Mouse (Mus musculus) lung, postnatal 0 days (tissue): ENCODE measurements around the gene Cnot2.

Experiments used
- CTCF ChIP-seq: IDR thresholded peaks from 2 replicates; pipeline ENCODE4 v1.5.1; 2016; ENCODE audit warnings: antibody characterized with exemption, mild to moderate bottlenecking
- EP300 ChIP-seq: IDR thresholded peaks from 2 replicates; pipeline ENCODE4 v1.6.1; 2016; ENCODE audit warnings: antibody characterized with exemption, mild to moderate bottlenecking, control low read depth

GRCm38 (mm10) chr10:116543061-116543460 is 38.2 kb downstream of the Cnot2 start:
- TF ChIP-seq EP300, result no peak
- TF ChIP-seq CTCF, result no peak
